Mouse (Mus musculus) cortical plate, adult 2 months (tissue): ENCODE results near the gene Taf10. TPM values are rescaled to one million over a fixed set of nuclear protein-coding genes. Genes with fewer than 3 reads are reported as not detected.

Experiments
- H3K27ac ChIP-seq: fragments of 200-500 bp; 2 replicates; pipeline ENCODE4 v1.5.1; 2012; ENCODE audit warnings: low read length, control low read depth, inconsistent platforms; ENCODE audit not compliant: insufficient read depth
- H3K4me1 ChIP-seq: fragments of 200-500 bp; 2 replicates; pipeline ENCODE4 v1.6.1; 2011; ENCODE audit warnings: low read length; ENCODE audit not compliant: control insufficient read depth, insufficient read depth
- H3K4me3 ChIP-seq: fragments of 200-500 bp; 2 replicates; pipeline ENCODE4 v1.5.1; 2011; ENCODE audit warnings: mild to moderate bottlenecking, low read length, control low read depth; ENCODE audit not compliant: insufficient read depth
- CTCF ChIP-seq: fragments of 200-500 bp; IDR thresholded peaks from 2 replicates; pipeline ENCODE4 v1.5.1; 2011; ENCODE audit warnings: mild to moderate bottlenecking, control low read depth, low read length; ENCODE audit not compliant: insufficient read depth; ENCODE audit errors: extremely low read depth
- POLR2A ChIP-seq: fragments of 200-500 bp; IDR thresholded peaks from 2 replicates; pipeline ENCODE4 v1.6.1; 2011; ENCODE audit warnings: mild to moderate bottlenecking, low read length, control low read depth; ENCODE audit not compliant: insufficient read depth; ENCODE audit errors: extremely low read depth
- polyA plus RNA-seq: library from polyadenylated mRNA; depleted of rRNA; stranded (reverse); fragments of >200 nt; gene quantifications from 2 replicates; pipeline ENCODE4 v1.2.3, GENCODE M21; 2012

The Taf10 gene
- polyA plus RNA-seq, 1 experiment, result 179 TPM

DNA sequence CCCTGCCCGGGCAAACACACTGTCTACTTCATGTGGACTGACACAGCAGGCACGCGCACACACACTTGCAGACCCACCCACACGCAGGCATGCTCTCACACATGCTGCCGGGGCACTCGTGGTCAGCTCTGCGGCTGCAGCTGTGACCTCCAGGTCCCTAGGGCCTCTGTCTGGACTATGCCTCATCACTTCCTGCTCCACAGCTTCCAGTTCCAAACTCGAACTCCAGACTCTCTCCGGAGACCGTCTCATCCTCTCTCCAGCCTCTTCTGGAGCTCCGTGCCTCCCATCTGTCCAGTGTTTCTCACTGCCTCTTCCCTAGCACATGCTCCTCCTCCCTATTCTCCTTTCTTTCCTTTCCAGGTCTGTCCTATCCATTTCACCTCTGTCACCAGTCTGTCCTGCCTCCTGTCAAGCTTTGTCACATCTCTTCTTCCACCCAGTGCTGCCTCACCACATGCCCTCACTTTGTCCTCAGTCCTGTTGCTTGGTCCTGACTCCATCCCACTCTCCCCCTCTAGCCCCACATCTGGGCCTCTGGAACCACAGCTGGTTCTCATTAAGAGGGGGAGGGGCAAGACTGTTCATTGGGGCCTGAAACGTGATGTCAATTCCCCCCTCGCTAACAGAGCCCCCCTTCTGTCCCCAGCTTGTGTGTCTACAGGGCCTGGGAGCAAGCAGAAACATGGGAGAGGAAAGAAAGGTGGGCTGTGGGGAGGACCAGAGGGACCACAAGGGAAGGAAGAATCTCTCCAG, 33.8 kb upstream of the Taf10 start:
- Histone ChIP-seq H3K4me1 (peaks cover 2% of the 10 kb centered on the region; the same call in 1 of the 2 replicates), H3K27ac (no peak overlapping the region), H3K4me3 (no peak overlapping the region)
- TF ChIP-seq CTCF, result no peak
- TF ChIP-seq POLR2A, result no peak

DNA sequence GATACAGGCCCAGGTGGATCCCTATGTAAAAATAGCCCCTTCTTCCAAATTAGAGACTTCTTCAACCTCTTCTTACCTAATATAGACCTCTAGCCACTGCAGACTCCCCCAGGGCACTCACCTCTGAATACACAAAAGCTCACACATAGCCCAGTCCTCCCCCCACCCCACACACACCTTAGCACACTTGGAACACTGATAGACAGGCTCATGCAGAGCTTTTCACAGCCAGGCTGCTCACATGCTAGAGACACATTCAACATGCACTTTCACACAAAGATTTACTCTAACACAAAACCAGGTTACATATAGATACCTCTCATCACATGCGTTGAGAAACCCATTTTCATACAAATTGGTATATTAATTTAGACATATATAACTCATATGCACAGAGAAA, 33.2 kb upstream of the Taf10 start:
- Histone ChIP-seq H3K4me1 (peaks cover 2% of the 10 kb centered on the region; the same call in 1 of the 2 replicates), H3K27ac (no peak overlapping the region), H3K4me3 (no peak overlapping the region)
- no peak for TF ChIP-seq POLR2A
- TF ChIP-seq CTCF, result no peak

DNA sequence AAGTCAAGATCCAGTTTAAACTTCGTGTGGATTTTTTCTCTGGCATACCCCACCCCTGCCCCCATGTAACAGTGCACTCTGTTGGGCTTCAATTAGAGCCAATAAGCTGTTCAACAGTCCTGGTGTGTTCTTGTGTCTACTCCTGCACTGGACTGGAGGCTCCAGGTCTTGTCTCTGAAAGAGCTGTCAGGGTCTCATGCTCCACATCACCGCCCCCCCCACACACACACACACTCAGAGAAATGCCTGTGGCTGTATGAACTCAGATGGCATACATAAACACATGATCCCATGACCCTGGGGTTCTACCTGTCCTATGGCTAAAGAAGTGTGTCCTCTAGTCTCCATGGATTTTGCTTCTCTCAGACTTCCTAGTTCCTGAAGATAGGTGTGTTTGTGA, 31.9 kb upstream of the Taf10 start:
- Histone ChIP-seq H3K4me3 (no peak overlapping the region), H3K4me1 (peaks cover 2% of the 10 kb centered on the region; the same call in 1 of the 2 replicates), H3K27ac (no peak overlapping the region)
- no peak for TF ChIP-seq CTCF
- TF ChIP-seq POLR2A, result no peak

- H3K27ac ChIP-seq, result no peak overlapping the region
- TF ChIP-seq POLR2A, result no peak
- TF ChIP-seq CTCF, result no peak
- H3K4me1 ChIP-seq, result peaks cover 2% of the 10 kb centered on the region; the same call in 1 of the 2 replicates
- H3K4me3 ChIP-seq, result no peak overlapping the region
Observed at GRCm38 (mm10) chr7:105774661-105775060, 30.5 kb upstream of the Taf10 start.

- no peak overlapping the region for H3K4me3 ChIP-seq
- no peak overlapping the region for H3K27ac ChIP-seq
- no peak for TF ChIP-seq CTCF
- no peak for TF ChIP-seq POLR2A
- peaks cover 2% of the 10 kb centered on the region; the same call in 1 of the 2 replicates for H3K4me1 ChIP-seq
Observed at GRCm38 (mm10) chr7:105773041-105773440, 28.9 kb upstream of the Taf10 start.

GRCm38 (mm10) chr7:105772331-105772730, 28.2 kb upstream of the Taf10 start:
- Histone ChIP-seq H3K4me3 (no peak overlapping the region), H3K27ac (no peak overlapping the region), H3K4me1 (peaks cover 2% of the 10 kb centered on the region; the same call in 1 of the 2 replicates)
- TF ChIP-seq POLR2A (no peak), CTCF (no peak)

DNA sequence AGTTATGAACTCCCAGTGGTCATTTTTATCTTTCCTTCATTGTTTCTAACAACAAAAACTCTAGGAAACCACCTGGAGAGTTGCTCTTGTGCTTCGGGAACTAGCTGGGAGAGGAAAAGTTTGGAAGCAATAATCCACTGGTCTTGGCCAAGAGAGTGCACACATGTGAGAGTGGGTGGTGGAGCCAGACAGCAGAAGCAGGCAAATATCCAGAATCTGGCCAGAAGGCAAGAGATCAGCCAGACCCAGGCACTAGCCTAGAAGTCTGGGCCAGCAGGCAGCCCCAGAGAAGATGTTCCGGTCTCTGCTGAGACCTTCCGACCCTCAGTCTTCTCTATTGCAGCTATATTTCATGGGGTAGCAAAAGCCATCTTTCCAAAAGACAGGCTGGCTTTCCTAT, 25.8 kb upstream of the Taf10 start:
- TF ChIP-seq CTCF, result no peak
- TF ChIP-seq POLR2A, result no peak
- H3K27ac ChIP-seq, result no peak overlapping the region
- no peak overlapping the region for H3K4me3 ChIP-seq
- H3K4me1 ChIP-seq, result peaks cover 3% of the 10 kb centered on the region; the same call in 1 of the 2 replicates

DNA sequence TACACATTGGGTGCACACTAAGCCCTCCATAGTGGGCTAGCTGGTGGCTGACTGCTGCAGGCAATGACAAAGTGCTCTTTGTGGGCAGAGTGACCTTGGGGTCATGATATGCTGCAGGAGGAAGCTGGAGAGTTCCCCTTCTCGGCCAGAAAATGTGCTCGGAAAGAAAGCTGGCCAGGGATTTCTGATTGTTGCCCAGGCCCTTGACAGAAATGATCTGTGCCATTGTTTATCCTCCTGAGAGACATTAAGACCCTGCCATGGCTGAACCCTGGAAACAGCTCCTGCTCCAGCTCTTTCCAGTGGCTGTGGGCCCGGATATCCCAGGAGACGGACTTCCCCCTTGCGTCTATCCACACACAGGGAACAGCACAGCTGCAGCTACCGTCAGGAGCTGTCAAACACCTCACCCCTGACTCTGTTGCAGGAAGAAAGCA, 23.6 kb upstream of the Taf10 start:
- peaks cover 3% of the 10 kb centered on the region; the same call in 1 of the 2 replicates for H3K4me1 ChIP-seq
- H3K27ac ChIP-seq, result no peak overlapping the region
- TF ChIP-seq POLR2A (no peak), CTCF (no peak)
- H3K4me3 ChIP-seq, result no peak overlapping the region

DNA sequence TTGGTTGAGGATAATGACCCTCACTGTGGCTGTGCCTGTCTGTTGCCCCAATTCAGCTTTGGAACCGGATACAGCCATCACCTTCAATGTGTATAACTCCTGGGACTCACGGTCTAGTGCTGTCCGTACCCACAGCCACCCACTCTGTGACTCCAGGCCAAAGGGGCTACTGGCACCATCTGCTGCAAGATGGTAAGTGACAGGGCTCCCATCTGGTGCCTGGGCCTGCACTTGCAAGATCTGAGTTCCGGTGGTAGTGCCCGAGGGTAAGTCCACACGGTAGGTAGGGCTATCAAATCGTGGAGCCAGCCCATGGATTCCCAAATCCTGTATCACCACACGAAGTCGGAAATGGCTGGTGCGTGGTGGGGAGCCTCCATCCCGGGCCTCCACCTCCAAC, 20.2 kb upstream of the Taf10 start:
- peaks cover 3% of the 10 kb centered on the region; the same call in 1 of the 2 replicates for H3K4me1 ChIP-seq
- no peak overlapping the region for H3K27ac ChIP-seq
- no peak for TF ChIP-seq POLR2A
- TF ChIP-seq CTCF, result no peak
- no peak overlapping the region for H3K4me3 ChIP-seq
